Mouse (Mus musculus) olfactory bulb, adult 2 months (tissue): ENCODE measurements around the gene Ccdc50.

Experiments used
- CTCF ChIP-seq: fragments of 200-500 bp; IDR thresholded peaks from 2 replicates; pipeline ENCODE4 v1.5.1; 2012; ENCODE audit warnings: low read depth, mild to moderate bottlenecking, low read length, moderate library complexity; ENCODE audit not compliant: insufficient read depth
- POLR2A ChIP-seq: fragments of 200-500 bp; IDR thresholded peaks from 2 replicates; pipeline ENCODE4 v1.6.1; 2012; ENCODE audit warnings: mild to moderate bottlenecking, low read depth, low read length, moderate library complexity; ENCODE audit not compliant: insufficient read depth

GRCm38 (mm10) chr16:27386850-27387407, 1.7 kb upstream of the Ccdc50 start:
- TF ChIP-seq POLR2A (no peak), CTCF (no peak)
